Mouse (Mus musculus) stomach, embryonic 15.5 days (tissue): ENCODE results near the gene Cacng5. TPM values are rescaled to one million over a fixed set of nuclear protein-coding genes. Genes with fewer than 3 reads are reported as not detected.

Source experiments
- ATAC-seq: fragments of 200-750 bp; cut with Nextera tagmentation; 2 replicates; pipeline ENCODE4 v1.8.0; 2017; ENCODE audit warnings: low read depth, moderate number of reproducible peaks, moderate TSS enrichment; ENCODE audit not compliant: insufficient read depth, low FRiP score
- H3K27ac ChIP-seq: fragments of 300-500 bp; sonication (generic); 2 replicates; pipeline ENCODE4 v1.5.1; 2015; ENCODE audit warnings: mild to moderate bottlenecking, inconsistent platforms
- H3K27me3 ChIP-seq: fragments of 300-500 bp; sonication (generic); replicated peaks from 2 replicates; pipeline ENCODE4 v1.6.1; 2015; ENCODE audit warnings: inconsistent platforms
- H3K36me3 ChIP-seq: fragments of 300-500 bp; sonication (generic); 2 replicates; pipeline ENCODE4 v1.6.1; 2015; ENCODE audit warnings: inconsistent platforms
- H3K4me1 ChIP-seq: fragments of 300-500 bp; sonication (generic); 2 replicates; pipeline ENCODE4 v1.6.1; 2015; ENCODE audit warnings: inconsistent platforms
- H3K4me2 ChIP-seq: fragments of 300-500 bp; sonication (generic); 2 replicates; pipeline ENCODE4 v1.6.1; 2015; ENCODE audit warnings: mild to moderate bottlenecking, inconsistent platforms
- H3K4me3 ChIP-seq: fragments of 300-500 bp; sonication (generic); replicated peaks from 2 replicates; pipeline ENCODE4 v1.5.1; 2015; ENCODE audit warnings: inconsistent platforms
- H3K9ac ChIP-seq: fragments of 300-500 bp; sonication (generic); 2 replicates; pipeline ENCODE4 v1.6.1; 2015; ENCODE audit warnings: inconsistent platforms
- H3K9me3 ChIP-seq: fragments of 300-500 bp; sonication (generic); 2 replicates; pipeline ENCODE4 v1.6.1; 2016; ENCODE audit warnings: inconsistent platforms
- whole genome bisulfite sequencing: fragments of 180-500 bp; shearing (Covaris S2); methylation state at CpG from one replicate; pipeline ENCODE4 v1.1.7; 2015; 5-methylcytosine and 5-hydroxymethylcytosine counted together
- polyA plus RNA-seq: library from polyadenylated mRNA; unstranded; fragments of >200 nt; fragmentation: Nextera tagmentation; extraction: Ambion mirVana; gene quantifications from 2 replicates; pipeline ENCODE4 v1.2.1, GENCODE M21; 2015

The Cacng5 gene
- polyA plus RNA-seq, 1 experiment from 2014 or later, result 0.41 TPM

- Histone ChIP-seq H3K27ac (no peak overlapping the region), H3K36me3 (no peaks in the 10 kb centered on the region), H3K9ac (no peak overlapping the region), H3K9me3 (no peaks in the 10 kb centered on the region), H3K27me3 (peaks cover 8% of the 10 kb centered on the region), H3K4me3 (no peak overlapping the region), H3K4me2 (no peak overlapping the region), H3K4me1 (no peaks in the 10 kb centered on the region)
- 45% methylated on average over 16 of the region's 16 CpGs for WGBS
- no peak for ATAC-seq
These were observed 5.1 kb upstream of the Cacng5 start for GRCm38 (mm10) chr11:107919852-107920508.

GRCm38 (mm10) chr11:107917721-107918235, 2.9 kb upstream of the Cacng5 start:
- WGBS, result 60% methylated on average over 9 of the region's 9 CpGs

GRCm38 (mm10) chr11:107913317-107913716, 1.5 kb downstream of the Cacng5 start:
- H3K27ac ChIP-seq, result no peak overlapping the region
- H3K4me2 ChIP-seq, result no peak overlapping the region
- no peak for ATAC-seq
- H3K9me3 ChIP-seq, result no peaks in the 10 kb centered on the region
- H3K9ac ChIP-seq, result no peak overlapping the region
- H3K4me3 ChIP-seq, result no peak overlapping the region
- H3K36me3 ChIP-seq, result no peaks in the 10 kb centered on the region
- WGBS, result 48% methylated on average over 3 of the region's 3 CpGs
- H3K27me3 ChIP-seq, result peaks cover 22% of the 10 kb centered on the region
- no peaks in the 10 kb centered on the region for H3K4me1 ChIP-seq

More at GRCm38 (mm10) chr11:107917721-107918235, 2.9 kb upstream of the Cacng5 start:
- Histone ChIP-seq H3K9me3 (no peaks in the 10 kb centered on the region), H3K27me3 (peaks cover 22% of the 10 kb centered on the region), H3K9ac (no peak overlapping the region), H3K27ac (no peak overlapping the region), H3K4me1 (no peaks in the 10 kb centered on the region), H3K4me2 (no peak overlapping the region), H3K4me3 (no peak overlapping the region), H3K36me3 (no peaks in the 10 kb centered on the region)
- no peak for ATAC-seq

DNA sequence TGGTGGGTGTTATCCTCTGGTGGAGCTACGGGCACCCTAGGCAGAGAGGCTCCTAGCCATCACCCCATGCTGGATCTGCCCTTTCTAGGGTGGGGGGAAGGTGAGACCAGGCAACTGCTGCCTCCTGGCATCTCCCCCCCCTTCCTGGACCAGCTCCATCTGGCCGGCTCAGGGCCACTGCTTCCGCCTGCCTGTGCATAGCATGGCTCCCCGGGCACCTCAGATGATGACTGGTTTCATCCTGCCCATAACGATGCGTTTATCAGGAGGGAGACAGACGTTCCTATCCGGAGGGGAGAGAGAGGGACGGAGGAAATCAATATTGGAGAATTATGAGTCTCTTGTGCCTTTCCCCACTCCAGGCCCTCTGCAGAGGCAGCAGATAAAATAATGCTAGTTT, 9.5 kb downstream of the Cacng5 start:
- 72% methylated on average over 9 of the region's 9 CpGs for WGBS
- Histone ChIP-seq H3K36me3 (no peaks in the 10 kb centered on the region), H3K4me3 (no peak overlapping the region), H3K4me2 (no peak overlapping the region), H3K27me3 (no peaks in the 10 kb centered on the region), H3K4me1 (no peaks in the 10 kb centered on the region), H3K27ac (no peak overlapping the region), H3K9me3 (no peaks in the 10 kb centered on the region), H3K9ac (no peak overlapping the region)
- ATAC-seq, result no peak

- Histone ChIP-seq H3K9ac (no peak overlapping the region), H3K27me3 (no peaks in the 10 kb centered on the region), H3K4me1 (no peaks in the 10 kb centered on the region), H3K4me2 (no peak overlapping the region), H3K27ac (no peak overlapping the region), H3K9me3 (no peaks in the 10 kb centered on the region), H3K36me3 (no peaks in the 10 kb centered on the region), H3K4me3 (no peak overlapping the region)
- 25% methylated on average over 4 of the region's 4 CpGs for WGBS
- ATAC-seq, result no peak
These were observed 10.8 kb downstream of the Cacng5 start for GRCm38 (mm10) chr11:107903966-107904605.

- no peaks in the 10 kb centered on the region for H3K4me1 ChIP-seq
- H3K27ac ChIP-seq, result no peak overlapping the region
- 52% methylated on average over 4 of the region's 4 CpGs for WGBS
- no peak for ATAC-seq
- no peak overlapping the region for H3K9ac ChIP-seq
- H3K27me3 ChIP-seq, result no peaks in the 10 kb centered on the region
- no peak overlapping the region for H3K4me2 ChIP-seq
- H3K9me3 ChIP-seq, result no peaks in the 10 kb centered on the region
- no peaks in the 10 kb centered on the region for H3K36me3 ChIP-seq
- H3K4me3 ChIP-seq, result no peak overlapping the region
These were observed 14.4 kb downstream of the Cacng5 start for GRCm38 (mm10) chr11:107900470-107900869.

- H3K27ac ChIP-seq, result no peak overlapping the region
- H3K27me3 ChIP-seq, result no peaks in the 10 kb centered on the region
- H3K4me2 ChIP-seq, result no peak overlapping the region
- no peaks in the 10 kb centered on the region for H3K4me1 ChIP-seq
- ATAC-seq, result no peak
- no peaks in the 10 kb centered on the region for H3K9me3 ChIP-seq
- no peaks in the 10 kb centered on the region for H3K36me3 ChIP-seq
- no peak overlapping the region for H3K4me3 ChIP-seq
- H3K9ac ChIP-seq, result no peak overlapping the region
- 45% methylated on average over 2 of the region's 2 CpGs for WGBS
These were observed 16.2 kb downstream of the Cacng5 start for GRCm38 (mm10) chr11:107898698-107899097.

DNA sequence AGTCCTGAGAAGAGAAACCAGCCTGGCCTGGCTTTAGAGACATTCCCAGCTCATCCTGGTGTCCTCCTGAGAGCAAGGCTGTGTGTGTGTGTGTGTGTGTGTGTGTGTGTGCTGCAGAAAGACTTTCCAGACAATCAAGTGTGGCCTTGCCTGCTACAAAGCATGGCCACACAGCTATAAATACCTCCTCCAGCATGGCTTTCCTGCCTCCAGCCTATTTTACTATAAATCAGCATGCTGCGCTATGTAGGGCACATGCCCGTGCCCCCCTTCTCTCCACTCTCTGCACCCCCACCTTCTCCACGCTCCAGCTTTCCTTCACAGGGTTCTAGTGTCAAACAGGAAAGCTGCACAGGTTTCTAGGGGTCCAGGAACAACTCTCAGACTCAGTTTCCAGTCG, 19.2 kb downstream of the Cacng5 start:
- Histone ChIP-seq H3K4me3 (no peak overlapping the region), H3K4me1 (no peaks in the 10 kb centered on the region), H3K27ac (no peak overlapping the region), H3K9ac (no peak overlapping the region), H3K9me3 (no peaks in the 10 kb centered on the region), H3K27me3 (no peaks in the 10 kb centered on the region), H3K4me2 (no peak overlapping the region), H3K36me3 (no peaks in the 10 kb centered on the region)
- WGBS, result 68% methylated on average over 4 of the region's 4 CpGs
- ATAC-seq, result no peak

DNA sequence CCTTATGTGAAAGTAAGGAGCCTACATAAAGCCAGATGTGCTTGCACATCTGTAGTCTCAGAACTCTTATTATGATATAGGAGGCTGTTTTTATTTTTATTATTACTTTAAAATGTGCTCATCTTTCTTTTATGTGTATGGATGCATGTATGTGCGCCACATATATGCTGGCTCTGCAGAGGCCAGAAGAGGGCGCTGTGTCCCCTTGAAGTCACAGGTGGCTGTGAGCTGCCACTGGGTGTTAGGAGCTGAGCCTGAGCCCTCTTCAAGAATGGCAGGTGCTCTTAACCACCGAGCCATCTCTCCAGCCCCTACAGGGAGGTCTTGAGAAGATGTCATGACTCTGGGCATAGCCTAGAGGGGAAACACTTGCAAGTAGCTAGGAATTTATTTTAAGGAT, 23.5 kb downstream of the Cacng5 start:
- H3K9ac ChIP-seq, result no peak overlapping the region
- no peaks in the 10 kb centered on the region for H3K9me3 ChIP-seq
- no peak overlapping the region for H3K27ac ChIP-seq
- H3K4me3 ChIP-seq, result no peak overlapping the region
- no peaks in the 10 kb centered on the region for H3K36me3 ChIP-seq
- ATAC-seq, result no peak
- no peak overlapping the region for H3K4me2 ChIP-seq
- H3K4me1 ChIP-seq, result no peaks in the 10 kb centered on the region
- no peaks in the 10 kb centered on the region for H3K27me3 ChIP-seq
- 77% methylated on average over 3 of the region's 3 CpGs for WGBS

DNA sequence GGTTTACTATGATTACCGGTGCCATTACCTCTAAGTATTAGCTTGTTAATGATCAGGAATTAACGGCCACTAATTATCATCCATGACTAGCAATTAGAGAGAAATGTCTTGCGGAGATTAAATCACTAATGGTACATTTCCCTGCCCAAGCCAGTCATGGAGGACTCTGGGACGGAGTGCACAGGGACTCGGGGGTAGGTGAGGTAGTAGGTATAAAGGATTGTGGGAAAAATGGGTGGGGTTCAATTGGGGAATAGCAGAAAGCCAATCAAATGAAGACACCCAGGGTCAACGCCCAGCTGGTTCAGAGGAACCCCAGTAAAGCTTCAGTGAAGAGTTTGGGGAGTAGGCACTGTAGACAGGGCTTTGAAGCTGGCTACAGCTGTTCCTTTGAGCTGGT, 27.5 kb downstream of the Cacng5 start:
- Histone ChIP-seq H3K27me3 (no peaks in the 10 kb centered on the region), H3K4me2 (no peak overlapping the region), H3K4me3 (no peak overlapping the region), H3K27ac (no peak overlapping the region), H3K36me3 (no peaks in the 10 kb centered on the region), H3K9ac (no peak overlapping the region), H3K4me1 (no peaks in the 10 kb centered on the region), H3K9me3 (no peaks in the 10 kb centered on the region)
- no peak for ATAC-seq
- 86% methylated on average over 6 of the region's 6 CpGs for WGBS

- no peak; the same call in 1 of the 2 replicates for ATAC-seq
- WGBS, result 71% methylated on average over 5 of the region's 5 CpGs
These were observed 38.0 kb downstream of the Cacng5 start for GRCm38 (mm10) chr11:107876840-107877239.

GRCm38 (mm10) chr11:107875861-107876494, 38.9 kb downstream of the Cacng5 start:
- no peak overlapping the region for H3K4me2 ChIP-seq
- H3K27me3 ChIP-seq, result no peaks in the 10 kb centered on the region
- WGBS, result 83% methylated on average over 18 of the region's 18 CpGs
- no peaks in the 10 kb centered on the region for H3K4me1 ChIP-seq
- no peaks in the 10 kb centered on the region for H3K9me3 ChIP-seq
- no peak overlapping the region for H3K9ac ChIP-seq
- H3K27ac ChIP-seq, result no peak overlapping the region
- H3K4me3 ChIP-seq, result no peak overlapping the region
- no peak for ATAC-seq
- H3K36me3 ChIP-seq, result no peaks in the 10 kb centered on the region

More at GRCm38 (mm10) chr11:107876840-107877239, 38.0 kb downstream of the Cacng5 start:
- no peak overlapping the region for H3K4me3 ChIP-seq
- no peaks in the 10 kb centered on the region for H3K4me1 ChIP-seq
- H3K27ac ChIP-seq, result no peak overlapping the region
- no peak overlapping the region for H3K4me2 ChIP-seq
- no peak overlapping the region for H3K9ac ChIP-seq
- no peaks in the 10 kb centered on the region for H3K36me3 ChIP-seq
- H3K9me3 ChIP-seq, result no peaks in the 10 kb centered on the region
- H3K27me3 ChIP-seq, result no peaks in the 10 kb centered on the region
